Mouse (Mus musculus) layer of hippocampus, postnatal 10 days (tissue): ENCODE results near the gene Dthd1. TPM values are rescaled to one million over a fixed set of nuclear protein-coding genes. Genes with fewer than 3 reads are reported as not detected.

ENCODE experiments used
- DNase-seq, 2 experiments: peaks; one replicate each; pipeline ENCODE4 v3.0.0; 2021; ENCODE audit warnings: low spot score in 2 of 2
- total RNA-seq, 2 experiments: library from RNA; stranded (reverse); gene quantifications; 2 replicates each; pipeline ENCODE4 v1.2.3; 2021

Dthd1 gene
- total RNA-seq, 2 experiments from 2014 or later: 0.27 to 0.34 TPM

DNA sequence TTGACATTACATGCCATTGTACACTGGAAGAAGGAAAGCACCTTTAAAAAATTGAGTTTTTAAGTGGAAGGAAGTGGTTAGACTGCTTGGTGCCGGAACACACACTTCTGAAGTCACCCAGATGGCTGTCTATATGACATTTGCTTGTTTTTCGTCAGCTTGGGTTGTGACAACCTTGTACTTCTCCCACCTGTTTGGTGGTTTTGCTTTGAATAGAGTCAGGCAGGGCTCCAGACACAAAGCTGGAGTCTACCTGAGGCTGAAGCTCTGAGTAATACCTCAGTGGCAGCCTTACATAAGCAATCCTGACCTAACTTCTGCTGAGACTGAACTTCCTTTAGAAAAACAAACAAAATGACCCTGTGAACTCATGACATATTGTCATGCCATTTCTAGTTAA, 44.7 kb downstream of the Dthd1 start:
- no peak for DNase-seq

DNA sequence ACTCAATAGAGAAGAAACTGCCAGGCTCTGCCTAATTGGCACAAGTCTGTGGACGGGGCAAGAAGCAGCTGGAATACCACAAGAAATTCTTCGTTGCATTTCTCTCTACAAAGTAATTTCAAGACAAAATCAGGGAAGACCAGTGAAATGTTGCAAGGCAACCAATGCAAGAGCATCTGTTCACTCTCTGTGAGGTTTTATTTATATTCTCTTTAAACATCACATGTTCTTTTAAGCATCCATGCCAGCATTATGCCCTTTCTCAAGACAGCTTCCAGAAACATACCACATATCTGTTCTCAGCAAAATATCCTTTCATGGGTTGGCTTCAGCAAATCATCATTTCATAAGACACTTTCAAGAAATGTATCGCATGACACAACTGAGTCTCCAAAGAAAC, 50.7 kb downstream of the Dthd1 start:
- DNase-seq: no peak

- DNase-seq: no peak
Observed at GRCm38 (mm10) chr5:62867003-62867402, 53.4 kb downstream of the Dthd1 start.

DNA sequence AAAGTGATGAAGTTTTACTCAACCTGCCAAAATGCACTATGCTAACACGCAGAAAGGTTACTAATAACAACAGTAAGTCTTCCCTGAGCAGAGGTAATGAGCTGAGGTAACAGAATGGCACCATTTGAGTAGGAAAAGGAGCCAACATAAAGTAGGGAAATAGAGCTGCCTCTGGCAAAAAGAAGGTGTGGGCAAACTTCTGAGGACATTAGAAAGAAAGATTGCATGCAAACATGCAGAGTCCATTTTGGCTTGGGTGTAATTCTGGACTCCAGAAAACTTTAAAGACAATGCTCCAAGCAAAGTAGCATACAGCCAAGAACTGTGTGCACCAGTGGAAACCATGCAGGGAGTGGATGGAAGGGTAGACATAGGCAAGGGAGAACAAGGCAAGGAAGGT, 65.9 kb downstream of the Dthd1 start:
- no peak for DNase-seq

- DNase-seq: peak; percentile 13 to 35
Observed at GRCm38 (mm10) chr5:62895326-62895725, 81.7 kb downstream of the Dthd1 start.

DNA sequence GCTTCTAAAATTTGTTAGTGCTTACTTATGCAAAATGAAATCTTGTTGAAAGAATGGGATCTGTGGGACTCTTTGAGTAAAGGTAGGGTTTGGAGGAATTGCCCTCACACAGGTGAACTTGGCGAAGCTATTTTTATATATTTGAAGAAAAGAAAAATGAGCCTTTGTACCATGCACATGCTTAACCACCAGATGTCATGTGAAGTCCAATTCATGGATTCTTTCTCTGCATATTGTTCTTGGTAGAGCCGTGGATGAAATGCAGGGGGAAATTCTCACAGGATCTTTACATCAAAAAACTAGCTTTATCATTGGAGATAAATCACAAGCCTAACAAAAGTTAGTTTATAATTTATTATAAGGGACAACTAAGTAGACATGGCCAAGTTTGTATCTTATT, 93.3 kb downstream of the Dthd1 start:
- no peak for DNase-seq

DNA sequence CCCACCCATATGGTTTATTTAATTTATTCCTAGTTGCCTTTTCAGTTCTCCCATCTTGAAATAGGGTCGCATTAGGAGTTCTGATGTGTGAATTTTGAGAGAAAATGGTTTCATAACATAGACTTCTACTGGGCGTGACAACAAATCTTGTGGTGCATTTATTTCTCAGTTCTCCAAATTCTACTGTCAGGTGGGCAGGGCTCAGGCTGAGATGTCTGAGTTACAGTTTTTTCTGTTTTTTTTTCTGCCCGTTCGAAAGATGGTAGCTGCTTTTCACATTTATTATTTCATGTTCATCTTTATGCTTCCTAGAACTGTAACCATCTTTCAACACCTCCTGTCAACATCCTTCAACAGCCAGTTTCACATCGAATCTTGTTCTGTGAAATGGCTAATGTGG, 95.5 kb downstream of the Dthd1 start:
- no peak for DNase-seq

GRCm38 (mm10) chr5:62924616-62925015, 111.0 kb downstream of the Dthd1 start:
- DNase-seq: no peak

Other genes starting within 250 kb of the Dthd1 start
- gene Arap2, start 47.7 kb upstream of the Dthd1 start, total RNA-seq: 10 to 100 TPM; 36.4 to 50.9 TPM